Mouse (Mus musculus) hindbrain, embryonic 13.5 days (tissue): Measurements from ENCODE around the gene Vmn1r66. TPM values are rescaled to one million over a fixed set of nuclear protein-coding genes. Genes with fewer than 3 reads are reported as not detected.
"Not testable (repeated sequence)": the region's sequence is repeated elsewhere in the genome, so short reads cannot be mapped to it uniquely, and the experiment has no call there.

Experiments used
- ATAC-seq: fragments of 200-750 bp; cut with Nextera tagmentation; 2 replicates; pipeline ENCODE4 v1.8.0; 2017; ENCODE audit warnings: moderate TSS enrichment; ENCODE audit not compliant: low FRiP score
- H3K27ac ChIP-seq: fragments of 300-500 bp; sonication (generic); 2 replicates; pipeline ENCODE4 v1.5.1; 2015; ENCODE audit warnings: inconsistent platforms, mild to moderate bottlenecking, moderate library complexity
- H3K27me3 ChIP-seq: fragments of 300-500 bp; sonication (generic); 2 replicates; pipeline ENCODE4 v1.6.1; 2015; ENCODE audit warnings: mild to moderate bottlenecking, inconsistent platforms
- H3K36me3 ChIP-seq: fragments of 300-500 bp; sonication (generic); 2 replicates; pipeline ENCODE4 v1.6.1; 2015; ENCODE audit warnings: mild to moderate bottlenecking, inconsistent platforms
- H3K4me1 ChIP-seq: fragments of 300-500 bp; sonication (generic); replicated peaks from 2 replicates; pipeline ENCODE4 v1.6.1; 2015; ENCODE audit warnings: inconsistent platforms
- H3K4me2 ChIP-seq: fragments of 300-500 bp; sonication (generic); 2 replicates; pipeline ENCODE4 v1.6.1; 2015; ENCODE audit warnings: inconsistent platforms, mild to moderate bottlenecking, moderate library complexity
- H3K4me3 ChIP-seq: fragments of 300-500 bp; sonication (generic); 2 replicates; pipeline ENCODE4 v1.5.1; 2015; ENCODE audit warnings: mild to moderate bottlenecking, inconsistent platforms
- H3K9ac ChIP-seq: fragments of 300-500 bp; sonication (generic); 2 replicates; pipeline ENCODE4 v1.6.1; 2015; ENCODE audit warnings: mild to moderate bottlenecking, inconsistent platforms
- H3K9me3 ChIP-seq: fragments of 300-500 bp; sonication (generic); 2 replicates; pipeline ENCODE4 v1.6.1; 2016; ENCODE audit warnings: inconsistent platforms
- WGBS: fragments of 180-500 bp; shearing (Covaris S2); methylation state at CpG from one replicate; pipeline ENCODE4 v1.1.7; 2015; 5-methylcytosine and 5-hydroxymethylcytosine counted together
- polyA plus RNA-seq: library from polyadenylated mRNA; unstranded; fragments of >200 nt; fragmentation: Nextera tagmentation; extraction: Ambion mirVana; gene quantifications from 2 replicates; pipeline ENCODE4 v1.2.1, GENCODE M21; 2015

Gene Vmn1r66
- not detected in 2 replicates for polyA plus RNA-seq

DNA sequence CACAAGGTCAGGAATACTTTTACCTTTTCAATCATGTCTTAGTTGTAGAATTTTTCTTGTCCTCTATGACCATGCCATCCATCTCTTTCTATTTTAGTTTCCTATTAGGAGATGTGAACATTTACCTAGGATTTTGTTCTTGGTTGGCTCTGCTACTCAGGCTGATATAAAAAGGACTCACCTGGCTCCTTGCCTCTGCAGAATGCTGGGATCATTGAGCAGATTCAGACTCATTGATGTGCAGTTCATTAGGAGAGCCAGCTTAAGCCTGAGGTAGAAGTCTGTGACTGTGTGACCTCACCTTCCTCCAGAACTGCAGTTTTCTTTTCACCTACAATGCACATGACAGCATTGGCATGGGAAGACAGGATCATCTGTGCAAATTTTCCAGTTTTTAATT is at the start of gene Vmn1r66:
Vmn1r66 (minus strand) TSS at position 101 of the 400 bp plus-strand sequence.
- Histone ChIP-seq H3K9me3 (peaks cover 26% of the 10 kb centered on the region), H3K36me3 (no peaks in the 10 kb centered on the region), H3K9ac (no peak within 1 kb of the TSS), H3K27me3 (no peaks in the 10 kb centered on the region), H3K4me1 (no peaks in the 10 kb centered on the region), H3K4me2 (no peak within 1 kb of the TSS), H3K4me3 (no peak within 1 kb of the TSS), H3K27ac (no peak within 1 kb of the TSS)
- ATAC-seq = no peak

GRCm38 (mm10) chr7:10325462-10325861 is 47.7 kb upstream of the Vmn1r66 start:
- H3K9ac ChIP-seq, H3K4me2 ChIP-seq, H3K4me1 ChIP-seq, H3K36me3 ChIP-seq, H3K27me3 ChIP-seq, H3K4me3 ChIP-seq, H3K27ac ChIP-seq, ATAC-seq: not testable (repeated sequence)
- peaks cover 41% of the 10 kb centered on the region for H3K9me3 ChIP-seq
- WGBS = 78% methylated on average over 18 of the region's 20 CpGs

DNA sequence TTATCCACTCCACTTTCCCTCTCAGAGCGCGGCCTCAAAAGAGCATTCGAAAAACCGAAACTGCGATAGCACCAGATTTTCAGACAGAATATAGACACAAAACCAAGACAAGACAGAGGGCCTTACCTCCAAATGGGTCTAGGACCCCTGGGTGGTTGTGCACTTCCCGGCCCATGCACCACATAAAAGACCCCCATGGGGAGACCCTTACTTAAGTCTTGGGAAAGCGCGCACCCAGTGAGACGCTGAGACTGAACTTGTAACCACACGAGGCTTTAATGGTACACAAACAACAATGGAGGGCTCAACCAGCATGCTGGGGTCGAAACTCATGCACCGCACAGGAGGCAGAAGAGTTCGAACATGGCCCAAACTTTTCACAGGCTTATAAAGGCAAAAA is 25.7 kb downstream of the Vmn1r66 start:
- Histone ChIP-seq H3K4me1 (no peaks in the 10 kb centered on the region), H3K27me3 (no peaks in the 10 kb centered on the region), H3K9me3 (peaks cover 62% of the 10 kb centered on the region), H3K4me2 (no peak overlapping the region), H3K9ac (no peak overlapping the region), H3K4me3 (no peak overlapping the region), H3K36me3 (no peaks in the 10 kb centered on the region), H3K27ac (no peak overlapping the region)
- WGBS = 92% methylated on average over 13 of the region's 13 CpGs
- no peak for ATAC-seq

DNA sequence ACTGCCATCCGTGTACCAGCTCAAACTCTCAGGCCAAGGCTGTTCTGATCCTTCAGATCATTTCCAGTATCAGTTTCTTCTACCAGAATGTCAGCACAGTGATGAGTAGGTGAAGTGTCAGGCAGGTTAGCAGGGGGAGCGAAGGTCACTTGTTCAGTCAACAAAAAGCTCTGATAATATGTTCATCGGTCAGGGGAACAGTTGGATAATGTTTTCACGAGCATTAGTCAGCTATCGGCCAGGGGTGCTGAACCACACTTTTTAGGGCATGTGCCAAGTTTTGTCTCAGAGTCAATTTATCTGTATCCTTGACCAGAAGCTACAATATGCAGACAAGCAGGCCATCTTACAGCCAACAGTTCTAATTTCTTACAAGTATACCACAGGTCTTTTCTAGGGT is 28.7 kb downstream of the Vmn1r66 start:
- H3K27me3 ChIP-seq = no peaks in the 10 kb centered on the region
- H3K4me2 ChIP-seq = no peak overlapping the region
- no peak overlapping the region for H3K27ac ChIP-seq
- no peak overlapping the region for H3K4me3 ChIP-seq
- no peaks in the 10 kb centered on the region for H3K36me3 ChIP-seq
- ATAC-seq = no peak
- 83% methylated on average over 5 of the region's 5 CpGs for WGBS
- H3K9ac ChIP-seq = no peak overlapping the region
- H3K9me3 ChIP-seq = peaks cover 56% of the 10 kb centered on the region
- H3K4me1 ChIP-seq = no peaks in the 10 kb centered on the region

Other genes starting within 250 kb of the Vmn1r66 start
- not detected in 2 replicates for gene Vmn2r50, start 224.7 kb downstream of the Vmn1r66 start, polyA plus RNA-seq
- not detected in 2 replicates for gene Vmn2r51, start 172.3 kb downstream of the Vmn1r66 start, polyA plus RNA-seq
- not detected in 2 replicates for gene Vmn2r52, start 101.4 kb downstream of the Vmn1r66 start, polyA plus RNA-seq
- not detected in 2 replicates for gene Vmn1r67, start 165.3 kb upstream of the Vmn1r66 start, polyA plus RNA-seq
- gene Zik1, start 217.4 kb upstream of the Vmn1r66 start, polyA plus RNA-seq = 47.6 and 47.7 TPM in 2 replicates